Mouse (Mus musculus): ENCODE data around the gene 4430402I18Rik.
"Not testable (repeated sequence)": the region's sequence is repeated elsewhere in the genome, so short reads cannot be mapped to it uniquely, and the experiment has no call there.

4430402I18Rik gene

DNA sequence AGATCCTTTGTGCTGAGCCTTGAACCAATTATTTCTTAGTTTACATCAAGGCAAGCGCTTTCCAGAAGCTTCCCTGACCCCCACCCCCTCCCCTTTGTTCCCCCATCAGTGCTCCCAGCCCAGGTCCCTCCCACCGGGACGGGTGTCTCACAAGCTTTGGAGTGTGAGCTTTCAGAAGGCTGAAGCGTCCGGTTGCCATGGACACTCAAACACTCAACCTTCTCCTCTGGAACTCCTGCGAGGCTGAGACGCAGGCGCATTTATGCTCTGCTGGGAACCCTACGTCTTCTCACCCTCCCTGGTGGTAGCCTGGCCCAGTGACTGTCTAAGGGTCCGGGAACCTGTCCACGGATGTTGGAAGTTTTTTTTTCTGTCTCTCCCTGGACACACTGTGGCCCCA is at the start of gene 4430402I18Rik:
Gene 4430402I18Rik (minus strand): TSS at position 149 of the 400 bp plus-strand sequence.
- DNase-seq (ENCODE audit: low read depth, low spot score) = no peak

DNA sequence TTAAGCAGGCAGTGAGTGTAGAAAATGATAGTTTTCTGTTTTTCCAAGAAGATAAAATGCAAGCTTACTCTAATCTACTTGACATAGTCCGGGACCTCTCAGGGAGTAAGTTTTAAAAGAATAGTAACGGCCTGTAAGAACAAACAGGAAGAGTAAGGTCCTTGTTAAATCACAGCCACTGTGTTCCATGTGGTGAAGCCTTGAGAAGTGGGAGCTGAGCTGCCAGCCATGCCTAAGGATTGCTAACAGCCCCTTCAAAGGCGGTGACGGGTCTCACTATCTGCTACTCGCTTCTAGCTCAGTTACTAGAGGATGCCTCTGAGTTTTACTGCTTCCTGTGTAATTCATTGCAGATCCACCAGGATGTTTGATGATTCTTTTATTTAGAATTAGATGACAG is 49.2 kb upstream of the 4430402I18Rik start:
- no peak for DNase-seq (ENCODE audit: low read depth, low spot score)

DNA sequence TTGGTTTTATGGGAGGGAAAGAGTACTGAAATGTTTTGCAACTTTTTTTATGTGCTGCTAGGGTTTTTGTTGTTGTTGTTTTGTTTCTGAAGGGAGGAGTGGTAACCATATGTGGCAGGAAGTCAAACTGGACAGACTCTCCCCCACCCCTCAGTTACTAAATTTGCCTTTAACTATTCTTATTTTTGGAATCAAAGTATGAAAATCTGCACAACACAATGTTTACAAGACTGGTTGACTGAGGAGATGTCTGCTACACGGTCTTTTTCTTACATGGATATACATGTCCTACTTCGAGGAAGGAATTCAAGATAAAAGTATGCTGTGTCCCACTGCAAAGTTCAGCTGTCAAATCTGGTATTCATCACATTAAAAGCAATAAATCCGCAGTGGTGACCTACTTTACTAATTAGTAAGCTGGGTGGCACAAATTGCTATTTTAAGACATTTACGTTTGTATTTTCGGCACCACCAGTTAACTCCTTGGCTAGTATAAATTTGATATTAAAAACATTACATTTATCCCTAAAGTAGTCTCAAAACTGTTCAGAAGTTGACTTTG is 48.7 kb upstream of the 4430402I18Rik start:
- no peak for DNase-seq (ENCODE audit: low read depth, low spot score)

DNA sequence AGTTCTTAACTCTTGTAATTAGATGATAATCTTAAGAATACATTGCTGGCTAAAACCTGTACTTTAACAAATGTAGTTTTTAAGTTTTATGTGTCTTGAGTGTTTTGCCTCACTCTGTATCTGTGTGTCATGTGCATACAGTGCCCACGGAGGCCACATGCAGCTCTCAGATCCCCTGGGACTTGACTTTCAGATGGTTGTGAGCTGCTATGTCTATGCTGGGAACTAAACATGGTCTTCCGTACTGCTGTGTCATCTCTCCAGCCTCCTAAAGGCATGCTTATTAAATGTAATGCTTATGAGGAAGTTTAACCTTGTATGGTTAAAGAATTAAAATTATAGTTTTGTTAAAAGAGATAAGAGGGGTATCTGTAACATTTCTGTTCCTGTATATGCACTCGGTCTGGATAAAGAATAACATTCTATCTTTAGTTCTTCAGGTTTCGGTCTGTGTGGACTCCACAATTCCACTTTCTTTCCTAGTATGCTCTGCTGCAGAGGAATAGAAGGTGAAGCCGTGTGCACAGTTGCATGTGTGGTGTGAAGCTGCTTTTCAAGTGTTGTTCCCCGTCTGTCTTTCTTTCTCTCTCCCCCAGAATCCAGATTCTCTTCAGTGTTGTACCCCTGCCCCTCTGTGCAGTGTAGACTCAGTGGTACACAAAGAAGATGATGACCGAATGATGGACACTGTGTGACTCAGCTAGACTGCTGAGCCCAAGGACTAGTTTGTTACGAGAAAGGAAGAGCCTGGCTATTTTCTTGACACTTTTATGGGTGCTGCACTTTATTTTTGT is 48.0 kb upstream of the 4430402I18Rik start:
- no peak for DNase-seq (ENCODE audit: low read depth, low spot score)

DNA sequence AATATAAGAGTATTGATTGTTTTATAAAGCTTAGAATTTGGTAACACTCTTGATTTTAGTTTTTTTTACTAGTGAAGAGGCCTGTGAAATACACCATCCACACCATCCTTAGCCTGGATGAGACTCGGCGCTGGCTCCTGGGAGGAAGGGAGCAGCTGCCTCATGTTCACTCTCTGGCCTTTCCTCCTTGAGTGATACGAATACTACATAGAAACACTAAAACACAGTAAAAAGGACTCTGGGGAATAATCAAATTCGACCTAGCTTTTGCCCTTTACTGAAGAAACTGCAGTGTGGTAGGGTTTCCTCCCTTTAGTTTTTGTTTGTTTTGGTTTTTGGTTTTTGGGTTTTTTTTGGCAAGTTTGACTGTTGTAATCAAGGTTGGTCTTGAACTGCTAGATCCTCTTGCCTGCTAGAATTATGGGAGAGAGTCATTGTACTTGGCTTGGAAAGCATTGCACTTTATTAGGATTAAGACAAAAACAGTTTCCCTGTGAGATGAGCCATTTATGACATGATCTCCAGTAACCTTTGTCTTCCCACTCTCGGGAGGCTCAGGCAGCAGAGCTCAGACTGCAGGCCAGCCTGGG is 47.0 kb upstream of the 4430402I18Rik start:
- no peak for DNase-seq (ENCODE audit: low read depth, low spot score)

DNA sequence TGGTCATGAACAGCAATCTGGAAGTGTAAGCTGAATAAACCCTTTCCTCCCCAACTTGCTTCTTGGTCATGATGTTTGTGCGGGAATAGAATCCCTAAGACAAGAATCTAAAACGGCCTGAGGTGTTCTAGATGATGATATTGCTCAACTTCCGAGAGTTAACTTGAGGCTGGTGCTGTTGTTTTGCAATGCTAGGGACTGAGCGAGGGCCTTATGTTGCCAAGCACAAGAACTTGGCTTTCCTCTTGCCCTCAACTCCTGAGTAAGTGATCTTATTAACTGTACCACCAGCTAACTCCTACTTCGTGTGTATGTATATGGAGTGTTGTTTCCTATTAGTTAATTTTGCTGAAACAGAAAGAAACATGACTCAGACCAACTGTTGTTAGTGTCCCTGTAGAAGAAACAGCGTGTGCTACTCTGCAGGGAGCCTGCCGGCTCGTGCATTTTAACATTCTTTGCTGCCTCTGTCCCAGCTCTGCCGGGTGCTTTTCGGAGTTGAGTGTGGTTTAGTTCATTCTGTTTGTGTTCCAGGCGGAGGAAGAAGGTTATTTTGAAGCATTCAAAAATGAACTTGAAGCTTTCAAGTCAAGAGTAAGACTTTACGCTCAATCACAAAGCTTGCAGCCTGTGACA is 43.9 kb upstream of the 4430402I18Rik start:
- DNase-seq (ENCODE audit: low read depth, low spot score) = no peak

DNA sequence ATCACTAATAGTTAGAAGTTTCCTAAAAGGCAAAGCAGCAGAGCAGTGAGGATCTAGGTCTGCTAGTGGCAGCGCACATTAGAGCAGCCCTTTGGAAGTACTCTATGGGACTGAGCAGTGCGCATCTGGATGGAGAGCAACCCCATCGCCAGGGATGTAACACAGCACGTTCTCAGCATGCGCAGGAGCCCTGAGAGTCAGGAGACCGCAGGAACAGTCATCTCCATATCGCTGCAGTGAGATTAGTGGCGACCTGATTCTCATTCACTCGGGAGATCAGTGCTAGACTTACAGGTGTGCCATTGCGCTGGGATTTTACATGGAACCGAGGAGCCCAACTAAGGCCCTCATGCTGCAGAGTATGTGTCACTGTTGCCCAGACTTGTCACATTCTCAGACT is 41.4 kb upstream of the 4430402I18Rik start:
- no peak for DNase-seq (ENCODE audit: low read depth, low spot score)

DNA sequence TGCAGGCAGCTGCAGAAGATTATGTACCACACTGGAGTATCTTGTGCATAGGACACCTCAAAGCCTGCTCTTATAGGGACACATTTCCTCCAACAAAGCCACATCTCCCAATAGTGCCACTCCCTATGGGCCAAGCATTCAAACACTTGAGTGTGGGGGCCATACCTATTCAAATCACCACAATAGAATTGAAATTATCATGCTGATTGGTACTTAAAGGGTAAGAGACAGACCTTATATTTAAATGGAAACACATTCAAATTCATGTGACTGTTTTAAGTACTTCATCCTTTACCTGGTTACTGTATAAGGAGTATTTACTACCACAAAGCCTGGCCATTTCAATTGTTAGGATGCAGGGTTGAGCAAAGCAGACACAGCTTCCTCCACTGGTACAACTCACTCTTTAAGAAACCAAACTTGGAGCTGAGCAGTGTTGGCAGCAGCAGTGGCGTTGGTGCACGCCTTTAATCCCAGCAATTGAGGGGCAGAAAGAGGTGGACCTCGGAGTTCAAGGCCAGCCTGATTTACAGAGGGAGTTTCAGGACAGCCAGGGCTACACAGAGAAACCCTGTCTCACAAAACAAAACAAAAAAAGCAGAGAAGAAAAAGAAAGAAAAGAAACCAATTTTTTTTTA is 40.6 kb upstream of the 4430402I18Rik start:
- no peak for DNase-seq (ENCODE audit: low read depth, low spot score)

DNA sequence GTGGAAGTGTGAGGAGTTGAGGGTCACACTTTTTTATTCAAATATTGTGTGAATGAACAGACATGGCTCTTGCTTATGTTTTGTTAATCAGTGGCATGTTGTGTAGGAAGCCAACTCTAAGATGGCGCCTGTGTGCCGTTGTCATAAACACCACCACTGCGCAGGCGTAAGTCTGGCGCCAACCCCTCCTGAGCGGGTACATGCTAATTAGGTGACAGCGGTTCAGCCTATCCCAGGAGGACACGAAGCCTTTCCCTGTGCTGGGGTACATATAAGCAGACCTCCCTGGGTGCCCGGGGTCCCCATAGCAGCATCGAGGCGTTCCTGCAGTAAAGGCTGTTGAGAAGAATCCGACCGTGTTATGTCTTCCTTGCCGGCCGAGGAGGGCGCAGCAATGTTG is 32.7 kb upstream of the 4430402I18Rik start:
- DNase-seq (ENCODE audit: low read depth, low spot score) = not testable (repeated sequence)

DNA sequence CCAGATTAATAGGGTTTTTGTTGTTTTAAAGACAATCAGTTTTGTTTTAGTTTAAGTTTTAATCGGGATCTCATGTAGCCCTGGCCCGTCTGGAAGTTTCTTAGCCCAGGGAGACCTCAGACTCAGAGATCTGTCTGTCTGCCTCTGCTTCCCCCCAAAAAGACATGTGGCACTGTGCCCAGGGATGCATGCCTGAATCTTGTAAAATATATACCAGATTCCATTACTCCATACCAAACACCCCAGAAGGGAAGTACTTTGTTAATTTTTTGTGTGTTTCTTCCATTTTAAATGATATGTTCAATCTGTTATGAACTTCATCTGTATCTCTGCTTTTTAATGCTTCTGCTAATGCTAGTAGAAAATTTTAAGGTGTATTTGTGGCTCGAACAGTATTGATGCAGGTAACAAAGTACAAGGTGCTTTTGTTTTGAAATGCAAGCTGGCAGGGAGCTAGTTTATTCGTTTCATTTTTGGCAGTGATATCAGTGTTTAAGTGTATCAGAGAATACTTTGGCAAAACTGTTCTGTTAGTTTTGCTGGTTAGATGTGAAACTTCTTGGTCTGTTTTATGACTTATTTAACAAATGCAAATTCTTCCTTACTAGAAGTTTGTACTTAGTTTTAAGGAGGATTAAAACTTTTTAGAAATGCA is 30.5 kb upstream of the 4430402I18Rik start:
- no peak for DNase-seq (ENCODE audit: low read depth, low spot score)

DNA sequence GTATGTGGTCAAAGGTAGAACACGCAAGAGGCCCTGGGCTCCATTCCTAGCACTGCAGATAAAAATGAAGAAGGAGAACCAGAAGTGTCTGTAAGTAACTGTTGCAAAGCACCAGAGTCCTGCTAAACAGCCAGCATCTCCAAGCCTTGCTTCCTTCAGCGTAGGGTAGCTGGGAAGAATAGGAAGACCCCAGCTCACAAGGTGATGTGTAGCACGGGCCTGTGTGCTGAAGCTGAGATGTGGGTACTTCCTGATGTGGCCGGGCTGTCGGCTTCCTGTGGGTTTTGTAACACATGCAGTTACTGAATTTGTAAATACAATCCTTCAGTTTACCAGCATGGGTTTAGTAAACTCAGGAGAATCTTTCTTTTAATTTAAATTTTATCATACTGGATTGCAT is 27.8 kb upstream of the 4430402I18Rik start:
- DNase-seq (ENCODE audit: low read depth, low spot score) = no peak

DNA sequence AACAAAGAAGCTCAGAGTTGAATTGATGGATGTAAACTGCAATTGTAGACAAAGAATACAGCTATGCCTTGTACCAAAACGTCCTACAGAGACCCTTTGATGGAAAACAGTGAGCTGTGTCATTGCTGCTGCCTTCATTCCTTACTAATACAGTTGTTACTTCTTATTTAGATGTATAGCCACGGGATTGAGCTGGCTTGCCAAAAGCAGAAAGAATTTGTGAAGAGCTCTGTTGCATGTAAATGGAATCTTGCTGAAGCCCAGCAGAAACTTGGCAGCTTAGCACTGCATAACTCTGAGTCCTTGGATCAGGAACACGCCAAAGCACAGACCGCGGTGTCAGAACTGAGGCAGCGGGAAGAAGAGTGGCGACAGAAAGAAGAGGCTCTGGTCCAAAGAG is 27.3 kb upstream of the 4430402I18Rik start:
- DNase-seq (ENCODE audit: low read depth, low spot score) = no peak

DNA sequence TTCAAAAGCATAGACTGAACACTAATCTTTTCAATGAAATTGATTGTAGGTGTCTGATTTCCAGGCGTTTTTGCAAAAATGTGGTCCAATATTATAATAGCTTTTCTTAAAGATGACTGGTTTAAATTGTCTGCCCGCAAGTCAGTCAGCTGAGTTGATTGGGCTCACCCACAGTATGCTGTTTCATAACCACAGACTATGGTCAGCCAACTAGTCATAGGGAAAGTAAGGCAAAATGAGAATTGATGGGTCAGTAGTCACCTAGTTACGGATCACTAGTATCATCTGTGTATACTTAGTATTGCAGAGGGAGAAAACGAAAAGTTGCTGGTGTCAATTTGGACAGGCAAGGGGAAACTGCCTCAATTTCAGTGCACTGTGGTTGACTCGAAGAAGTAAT is 23.8 kb upstream of the 4430402I18Rik start:
- DNase-seq (ENCODE audit: low read depth, low spot score) = peak; percentile 17

DNA sequence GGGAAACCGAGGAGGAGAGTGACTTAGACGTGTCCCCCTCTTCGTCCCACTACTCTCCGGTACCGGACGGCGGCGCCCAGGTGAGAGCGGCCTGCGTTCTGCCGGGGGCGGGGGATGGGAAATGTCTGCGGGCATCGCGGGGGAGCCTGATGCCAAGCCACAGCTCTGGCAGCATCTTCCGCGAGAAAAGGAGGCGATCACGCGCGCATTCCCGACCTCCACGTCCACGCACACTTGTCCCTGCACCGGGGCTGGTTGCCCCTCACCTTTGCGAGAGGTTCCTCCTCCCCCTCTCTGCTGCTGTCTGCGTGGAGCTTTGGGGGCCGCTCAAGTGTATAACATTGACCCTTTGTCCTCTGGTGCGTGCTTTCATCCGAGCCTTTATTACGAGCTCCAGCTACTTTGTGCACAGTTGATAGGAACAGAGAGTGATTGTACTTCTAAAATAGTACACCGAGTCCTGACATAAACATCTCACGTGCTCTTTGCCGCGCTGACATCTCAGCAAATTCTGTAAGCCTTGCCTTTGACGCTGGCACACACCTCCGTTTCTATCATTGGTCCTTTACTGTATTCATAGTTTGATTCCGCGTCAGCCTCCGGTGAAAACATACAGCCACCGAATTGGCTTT is 23.1 kb upstream of the 4430402I18Rik start:
- DNase-seq (ENCODE audit: low read depth, low spot score) = peak; percentile 69

DNA sequence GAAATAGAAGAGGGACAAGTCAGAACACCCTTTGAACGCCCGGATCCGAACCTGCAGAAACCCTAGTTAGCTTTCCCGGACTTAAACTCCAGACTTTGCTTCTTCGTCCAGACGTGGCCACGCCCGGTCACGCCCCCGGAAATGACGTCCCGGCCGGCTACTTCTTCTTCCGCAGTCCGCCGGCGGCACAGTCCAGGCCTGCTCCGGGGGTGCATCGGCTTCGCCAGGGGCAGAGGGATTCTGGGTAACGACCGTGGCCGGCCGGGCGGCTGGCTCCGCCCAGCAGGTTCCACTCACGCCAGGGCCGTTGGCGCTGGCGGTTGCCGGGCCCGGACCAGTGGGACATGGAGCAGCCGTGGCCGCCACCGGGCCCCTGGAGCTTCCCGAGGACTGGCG is 22.6 kb upstream of the 4430402I18Rik start, which contains the start of gene Cdc37l1:
Gene Cdc37l1 (plus strand): TSS at position 159 of the 396 bp plus-strand sequence.
- peak; percentile 93 for DNase-seq (ENCODE audit: low read depth, low spot score)

DNA sequence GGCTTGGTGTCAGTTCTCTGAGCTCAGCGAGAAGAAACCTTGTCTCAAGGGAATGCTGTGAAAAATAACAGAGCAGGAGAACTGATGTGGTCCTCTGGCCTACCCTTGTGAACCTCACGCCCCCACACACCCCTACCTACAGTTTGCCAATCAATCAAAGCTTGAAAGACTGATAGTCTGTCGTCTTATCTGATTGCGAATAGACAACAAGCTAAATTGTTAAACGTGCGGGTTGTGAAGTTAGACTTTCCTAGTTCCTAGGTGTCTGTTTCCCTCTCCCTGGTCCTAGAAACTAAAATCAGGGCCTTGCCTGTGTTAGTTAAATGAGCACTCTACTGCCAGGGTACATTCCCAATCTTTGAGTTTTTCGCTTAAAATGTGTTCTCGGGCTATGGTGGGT is 21.9 kb upstream of the 4430402I18Rik start:
- DNase-seq (ENCODE audit: low read depth, low spot score) = peak; percentile 16

DNA sequence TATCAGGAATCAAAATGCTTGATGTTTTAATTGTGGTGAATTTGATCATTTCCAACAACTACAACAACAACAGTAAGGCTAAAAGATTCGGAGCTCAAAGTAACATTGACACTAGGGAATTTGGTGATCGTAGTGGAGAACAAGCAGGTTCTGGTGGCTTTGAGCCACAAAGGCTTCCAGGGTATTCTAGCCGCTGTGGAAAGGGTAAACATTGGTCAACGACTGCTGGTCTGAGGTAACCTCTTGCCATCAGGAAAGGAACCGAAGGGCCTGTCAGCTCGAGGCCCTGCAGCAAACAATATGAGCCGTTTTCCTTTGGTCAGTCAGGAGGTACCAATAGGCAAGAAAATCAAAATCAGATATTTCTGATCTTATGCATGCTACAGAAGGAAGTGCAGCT is 15.0 kb upstream of the 4430402I18Rik start:
- no peak for DNase-seq (ENCODE audit: low read depth, low spot score)

DNA sequence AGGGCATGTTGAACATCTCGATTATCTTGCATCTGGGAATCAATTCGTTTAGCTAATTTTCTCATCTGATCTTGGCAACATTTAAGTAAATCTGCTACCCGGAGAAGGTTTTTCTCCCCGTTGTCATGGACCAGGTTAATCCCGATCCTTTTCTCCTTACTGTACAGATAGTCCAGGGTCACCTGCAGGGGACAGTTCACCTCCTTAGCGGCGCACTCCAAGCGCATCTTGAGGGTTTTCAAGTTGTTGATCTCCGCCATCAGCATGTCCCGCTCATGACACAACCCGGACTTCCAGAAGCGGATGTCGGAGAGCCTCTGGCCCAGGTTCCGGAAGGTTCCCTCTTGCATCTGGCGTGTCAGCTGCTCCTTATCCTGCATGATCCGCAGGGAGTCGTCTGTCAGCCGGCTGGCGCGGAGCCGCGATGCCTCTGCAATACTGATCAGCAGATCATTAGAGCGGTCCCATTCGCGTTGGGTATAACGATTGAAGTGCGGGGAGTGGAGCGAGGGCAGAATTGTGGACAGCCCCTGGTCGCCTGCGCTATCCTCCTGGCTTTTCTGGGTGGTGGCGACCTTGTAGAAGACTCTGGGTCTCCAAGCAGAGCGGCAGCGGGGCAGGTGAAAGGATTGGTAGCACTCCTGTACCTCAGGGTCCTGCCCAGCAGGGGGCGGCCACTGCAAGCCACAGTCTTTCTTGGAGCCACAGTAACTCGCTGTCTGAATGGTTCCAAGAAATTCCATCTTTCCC is 7.4 kb upstream of the 4430402I18Rik start:
- peak; percentile 68 for DNase-seq (ENCODE audit: low read depth, low spot score)

DNA sequence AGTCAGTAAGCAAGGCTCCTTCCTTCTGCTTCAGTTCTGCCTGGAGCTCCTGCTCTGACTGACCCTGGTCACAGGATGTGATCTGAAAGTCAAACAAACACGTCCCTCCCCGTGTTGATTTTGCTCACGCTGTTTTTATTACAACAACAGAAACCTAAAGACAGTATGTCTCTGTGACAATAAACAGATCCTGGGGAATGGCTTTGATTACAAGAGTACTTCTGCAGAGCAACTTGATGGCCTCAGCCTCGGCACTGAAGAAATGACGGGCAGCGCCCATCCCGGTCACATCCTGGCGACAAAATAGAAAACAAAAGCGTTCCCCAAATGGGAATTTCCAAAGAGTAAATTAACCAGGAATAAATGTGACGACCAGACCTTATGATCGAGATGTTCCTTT is 2.7 kb upstream of the 4430402I18Rik start:
- DNase-seq (ENCODE audit: low read depth, low spot score) = no peak

DNA sequence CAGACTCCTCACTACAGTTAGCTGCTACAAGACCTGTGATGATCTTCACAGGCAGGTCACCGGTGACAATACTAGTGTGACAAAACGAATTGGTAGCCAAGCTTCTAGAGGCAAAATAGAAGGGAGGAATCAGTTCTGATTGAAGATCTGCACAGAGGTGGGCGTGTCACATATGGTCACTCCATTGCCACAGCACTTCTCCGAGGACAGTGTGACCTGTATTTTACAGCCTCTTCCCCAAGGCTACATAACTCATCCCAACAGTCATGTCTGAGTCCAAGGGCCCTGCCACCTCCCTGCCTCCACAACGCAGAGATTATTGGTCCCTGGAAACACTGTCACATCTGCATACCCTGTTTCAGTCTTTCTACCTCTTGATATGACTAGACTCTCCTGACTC is 1.6 kb upstream of the 4430402I18Rik start:
- no peak for DNase-seq (ENCODE audit: low read depth, low spot score)

All from CD4-positive helper T cell, adult 2 months (primary cell).